Mouse (Mus musculus) heart, postnatal 10 days (tissue): ENCODE measurements around the gene Adgrf5. TPM values are rescaled to one million over a fixed set of nuclear protein-coding genes. Genes with fewer than 3 reads are reported as not detected.

Experiments used
- DNase-seq, 2 experiments: peaks; one replicate each; pipeline ENCODE4 v3.0.0; 2021
- intact Hi-C: fragments of 180-260 bp; cut with DNase I; formaldehyde crosslinking; loops from one replicate; pipeline ENCODE4 v1.15.1; 2025
- total RNA-seq, 2 experiments: library from RNA; stranded (reverse); gene quantifications; 2 replicates each; pipeline ENCODE4 v1.2.3; 2021

Adgrf5 gene
- total RNA-seq, 2 experiments from 2014 or later: 219 to 248 TPM

DNA sequence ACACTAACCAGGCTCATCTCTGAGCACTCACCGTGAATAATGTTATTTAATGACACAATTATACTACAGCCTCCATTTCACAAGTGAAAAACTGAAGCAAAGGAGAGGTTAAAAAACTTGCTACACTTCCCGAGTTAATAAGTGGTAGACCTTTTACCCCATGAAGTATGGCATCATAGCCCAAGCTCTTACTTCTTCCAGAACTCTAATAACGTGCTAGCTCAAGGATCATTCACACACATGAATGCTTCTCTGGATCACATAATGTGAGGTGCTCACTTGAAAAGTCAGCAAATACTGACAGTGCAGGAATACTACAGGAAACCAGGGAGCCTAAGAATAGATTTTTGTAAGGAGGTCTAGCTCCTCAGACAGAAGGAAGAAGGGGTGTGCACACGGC is 12.4 kb downstream of the Adgrf5 start:
- intact Hi-C loops: no loop called here
- DNase-seq: no peak

DNA sequence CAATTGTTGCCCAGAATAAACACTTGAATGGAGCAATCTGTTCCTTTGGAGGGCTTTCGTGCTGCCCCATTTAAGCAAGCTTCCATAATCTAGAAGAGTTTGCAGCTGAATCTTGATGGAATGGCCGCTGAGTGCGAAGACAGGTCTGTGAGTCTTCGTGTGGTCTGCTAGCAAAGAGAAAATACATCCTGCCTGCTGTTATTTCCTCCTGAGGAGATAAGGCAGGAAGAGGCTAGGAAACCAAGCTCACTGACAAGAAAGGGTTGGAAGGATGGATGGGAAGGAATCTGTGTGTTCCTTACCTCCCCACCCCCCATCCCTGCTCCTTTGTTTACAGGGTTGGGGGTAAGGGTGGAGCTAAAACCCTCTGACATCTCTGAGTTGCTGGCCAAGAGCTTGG is 13.8 kb downstream of the Adgrf5 start:
- intact Hi-C loops: no loop called here
- DNase-seq: no peak

GRCm38 (mm10) chr17:43376527-43376926 is 16.3 kb downstream of the Adgrf5 start:
- no peak for DNase-seq
- intact Hi-C loops: no loop called here

DNA sequence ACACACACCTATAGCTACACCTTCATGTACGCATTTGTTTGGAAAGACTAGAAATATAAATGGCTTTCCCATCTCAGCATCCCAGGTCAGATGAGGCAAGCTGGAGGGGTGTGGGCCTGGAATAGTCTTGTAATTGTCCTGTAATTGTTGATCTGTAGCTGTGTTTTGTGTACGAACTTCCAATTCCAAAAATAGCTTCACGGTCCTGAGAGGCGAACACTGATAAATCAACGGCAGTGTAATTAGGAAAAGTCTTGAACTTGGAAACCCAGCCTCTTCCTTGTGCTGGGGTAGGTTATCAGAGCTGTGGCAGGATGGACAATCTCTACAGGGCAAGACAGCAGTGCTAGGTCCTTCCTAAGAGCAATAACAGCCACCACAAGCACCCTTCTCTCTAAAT is 18.5 kb downstream of the Adgrf5 start:
- no peak for DNase-seq

GRCm38 (mm10) chr17:43386331-43386730 is 26.1 kb downstream of the Adgrf5 start:
- intact Hi-C loops: no loop called here

More for the DNA sequence above, 18.5 kb downstream of the Adgrf5 start:
- intact Hi-C loops: no loop called here

GRCm38 (mm10) chr17:43387171-43387570 is 26.9 kb downstream of the Adgrf5 start:
- intact Hi-C loops: no loop called here
- no peak for DNase-seq

More at GRCm38 (mm10) chr17:43386331-43386730, 26.1 kb downstream of the Adgrf5 start:
- no peak for DNase-seq

DNA sequence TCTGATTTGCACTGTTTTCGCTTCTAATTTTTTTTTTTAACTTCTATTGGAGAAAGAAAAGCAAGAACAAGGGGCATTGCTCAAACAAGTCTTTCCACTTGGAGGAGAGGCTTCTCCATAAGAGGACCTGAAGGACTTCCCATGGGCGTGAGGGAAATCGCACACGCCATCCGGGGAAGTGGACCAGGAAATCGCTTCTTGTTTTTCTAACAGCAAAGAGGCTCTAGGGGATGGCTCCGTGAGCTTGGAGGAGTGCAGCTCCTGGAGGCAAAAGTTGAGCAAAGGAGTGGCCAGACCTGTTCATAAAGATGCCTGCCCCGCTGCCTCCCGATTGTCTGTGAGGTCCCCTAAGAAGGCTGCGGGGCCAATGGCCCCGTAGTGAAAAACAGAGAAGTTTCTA is 29.0 kb downstream of the Adgrf5 start:
- intact Hi-C loops: no loop called here
- no peak for DNase-seq

DNA sequence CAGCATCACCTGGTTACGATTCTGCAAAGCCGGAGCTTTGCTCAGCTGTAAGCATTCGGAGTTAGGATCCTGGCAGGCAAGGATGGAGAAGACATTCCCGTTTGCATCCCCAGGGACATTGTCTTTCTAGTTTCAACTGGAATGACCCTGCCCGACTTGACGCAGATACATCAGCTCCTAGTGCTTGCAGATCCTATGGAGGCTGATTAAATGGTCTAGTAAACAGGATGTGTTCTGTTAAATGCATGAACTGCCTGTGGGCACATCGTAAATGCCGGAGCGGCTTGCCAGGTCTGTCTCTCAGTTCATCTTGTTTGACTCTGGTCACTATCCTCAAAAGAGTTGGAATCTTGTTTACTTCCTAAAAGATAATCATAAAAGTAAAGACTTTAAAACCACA is 31.9 kb downstream of the Adgrf5 start:
- no peak for DNase-seq
- intact Hi-C loops: no loop called here

GRCm38 (mm10) chr17:43393669-43394068 is 33.4 kb downstream of the Adgrf5 start:
- intact Hi-C loops: no loop called here

GRCm38 (mm10) chr17:43395400-43396258 is 35.4 kb downstream of the Adgrf5 start:
- intact Hi-C loops: no loop called here
- DNase-seq: no peak

More at GRCm38 (mm10) chr17:43393669-43394068, 33.4 kb downstream of the Adgrf5 start:
- DNase-seq: no peak

GRCm38 (mm10) chr17:43398612-43399011 is 38.4 kb downstream of the Adgrf5 start:
- intact Hi-C loops: loop anchor here (2.0 kb wide), 1 partner anchor 36 kb away; no protein-coding TSS in a partner anchor
- DNase-seq: no peak

DNA sequence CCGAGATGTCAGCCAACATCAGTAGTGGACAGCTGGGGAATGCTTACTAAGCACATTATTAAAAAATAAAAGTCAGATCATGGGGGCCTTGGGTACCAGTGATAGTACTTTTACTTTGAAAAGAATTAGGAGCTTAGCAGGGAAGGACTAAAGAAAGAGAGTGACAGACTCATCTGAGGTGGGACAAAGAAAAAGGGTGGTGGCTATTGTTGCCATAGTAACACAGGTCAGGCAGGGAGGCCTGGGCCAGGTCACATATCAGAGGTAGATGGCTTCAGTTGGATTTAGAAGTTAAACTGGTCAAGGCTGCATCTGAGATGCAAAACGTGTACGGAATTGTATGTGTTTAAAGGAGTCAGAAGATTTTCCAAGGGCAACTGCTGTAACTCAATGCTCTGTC is 38.9 kb downstream of the Adgrf5 start:
- intact Hi-C loops: loop anchor here (2.0 kb wide), 1 partner anchor 36 kb away; no protein-coding TSS in a partner anchor
- no peak for DNase-seq

- no peak for DNase-seq
- intact Hi-C loops: no loop called here
Observed at GRCm38 (mm10) chr17:43400483-43400882, 40.2 kb downstream of the Adgrf5 start.

DNA sequence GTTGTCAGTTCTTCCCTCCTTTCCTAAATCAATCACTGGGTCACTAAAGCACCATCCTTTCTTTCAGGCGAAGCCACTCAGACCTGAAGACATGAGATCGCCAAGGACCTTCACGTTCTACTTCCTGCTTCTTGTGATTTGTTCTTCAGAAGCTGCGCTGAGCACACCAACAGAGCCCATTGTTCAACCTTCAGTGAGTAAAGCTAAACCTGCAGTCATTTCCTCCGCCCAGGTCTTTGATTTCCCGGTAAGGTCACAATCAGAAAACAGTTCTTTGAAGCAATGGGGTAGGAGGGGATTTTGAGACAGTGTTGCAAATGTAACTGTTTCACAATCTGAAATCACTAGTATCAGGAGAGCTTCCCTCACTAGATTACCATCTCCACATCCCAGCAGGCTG is 43.6 kb downstream of the Adgrf5 start:
- no peak for DNase-seq
- intact Hi-C loops: no loop called here

DNA sequence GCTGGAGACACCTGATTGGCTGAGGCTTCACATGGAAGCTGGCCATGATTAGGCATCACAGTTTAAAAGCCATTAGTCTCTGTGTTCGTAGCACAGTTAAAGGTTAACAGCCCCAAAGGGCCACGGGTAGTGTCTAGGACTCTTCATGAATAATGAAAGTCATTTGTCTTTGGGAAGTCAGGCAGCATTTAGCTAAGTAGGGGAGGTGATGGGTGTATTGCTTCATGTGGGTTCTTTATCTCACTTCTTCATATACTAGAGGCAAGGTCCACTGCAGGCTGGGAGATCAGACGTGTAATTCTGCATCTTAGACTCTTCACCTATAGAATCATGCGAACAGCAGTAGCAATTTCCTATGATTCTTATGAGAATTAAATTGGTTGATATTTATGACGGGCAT is 44.2 kb downstream of the Adgrf5 start:
- DNase-seq: no peak
- intact Hi-C loops: no loop called here

DNA sequence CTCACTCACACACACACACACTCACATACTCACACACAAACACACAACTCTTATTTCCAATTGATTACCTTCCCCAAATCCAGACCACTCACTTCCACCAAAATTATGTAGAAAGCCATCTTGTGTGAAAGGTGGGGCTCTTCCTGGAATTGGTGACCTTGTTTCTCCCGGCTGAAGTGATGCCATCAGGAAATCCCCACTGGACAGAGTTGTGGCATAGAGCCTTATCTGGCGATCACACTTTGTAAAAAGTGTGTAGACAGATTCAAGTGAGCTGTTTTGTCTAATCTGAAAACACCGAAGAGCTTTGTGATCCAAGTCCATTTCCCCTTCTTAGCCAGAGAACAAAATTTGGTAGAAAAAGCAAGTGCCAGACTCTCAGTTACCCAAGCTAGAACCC is 46.1 kb downstream of the Adgrf5 start:
- no peak for DNase-seq
- intact Hi-C loops: no loop called here

DNA sequence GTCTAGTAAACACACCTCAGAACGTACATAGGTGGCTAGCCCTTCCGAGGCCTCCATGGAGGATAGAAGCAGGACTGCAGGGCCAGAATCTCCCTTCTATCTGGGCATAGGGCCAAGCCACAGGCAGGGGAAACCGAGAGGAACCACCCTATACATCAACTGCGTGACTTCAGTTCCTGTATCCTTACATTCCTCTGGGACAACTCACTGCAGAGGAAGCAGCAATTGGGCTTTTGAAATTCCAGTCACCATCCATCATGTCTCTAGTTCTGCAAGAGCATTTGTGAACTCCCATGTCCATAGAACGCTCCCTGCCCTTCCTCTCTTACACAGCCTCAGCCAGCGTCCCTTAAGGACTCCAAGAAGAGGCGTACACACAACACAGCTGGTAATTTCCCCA is 47.3 kb downstream of the Adgrf5 start:
- intact Hi-C loops: no loop called here
- DNase-seq: peak in 1 of 2 experiments; percentile 42

GRCm38 (mm10) chr17:43413182-43413581 is 52.9 kb downstream of the Adgrf5 start:
- DNase-seq: no peak

GRCm38 (mm10) chr17:43419204-43419603 is 59.0 kb downstream of the Adgrf5 start:
- intact Hi-C loops: no loop called here

More at GRCm38 (mm10) chr17:43413182-43413581, 52.9 kb downstream of the Adgrf5 start:
- intact Hi-C loops: no loop called here

GRCm38 (mm10) chr17:43420381-43420780 is 60.1 kb downstream of the Adgrf5 start:
- intact Hi-C loops: no loop called here
- no peak for DNase-seq

More at GRCm38 (mm10) chr17:43419204-43419603, 59.0 kb downstream of the Adgrf5 start:
- no peak for DNase-seq

GRCm38 (mm10) chr17:43423953-43424352 is 63.7 kb downstream of the Adgrf5 start:
- DNase-seq: no peak
- intact Hi-C loops: no loop called here

DNA sequence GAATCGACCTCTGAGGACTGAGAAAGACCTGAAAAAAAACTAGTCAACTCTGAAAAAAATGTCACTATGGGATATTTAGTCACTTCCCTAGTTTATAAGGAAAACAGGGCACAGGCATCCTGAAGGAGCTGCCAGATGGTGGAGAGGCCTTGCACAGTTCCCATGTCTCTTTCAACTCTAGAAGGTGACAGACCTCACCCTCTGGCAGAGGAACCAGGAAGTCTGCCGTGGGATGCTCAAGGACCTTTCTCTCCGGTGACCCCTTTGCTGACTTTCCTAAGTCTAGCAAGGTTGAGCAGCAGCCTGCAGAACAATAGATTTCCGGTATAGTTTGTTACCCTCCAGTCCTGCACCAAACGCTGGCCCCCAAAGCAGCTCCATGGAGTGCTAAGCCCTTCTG is 71.4 kb downstream of the Adgrf5 start:
- intact Hi-C loops: no loop called here
- DNase-seq: peak; percentile 20 to 27
